Mouse (Mus musculus) E14TG2a.4 (cell line): ENCODE measurements around the gene Vmn1r131.
"Not testable (repeated sequence)": the region's sequence is repeated elsewhere in the genome, so short reads cannot be mapped to it uniquely, and the experiment has no call there.

Experiments used
- CTCF ChIP-seq: conservative IDR thresholded peaks from 2 replicates; pipeline ENCODE4 v1.5.1; 2014; ENCODE audit warnings: low read length
- POU5F1 ChIP-seq: IDR thresholded peaks from 2 replicates; pipeline ENCODE4 v1.6.1; 2014; ENCODE audit warnings: low read length, borderline replicate concordance

GRCm38 (mm10) chr7:21545990-21546389, at the start of gene Vmn1r131:
- TF ChIP-seq CTCF, POU5F1: not testable (repeated sequence)
